Mouse (Mus musculus) MEL (cell line): ENCODE measurements at regions not wholly inside any gene's neighbourhood (a gene's known extent, or its start where the extent isn't known, plus 50 kb on each side); places are given as distances from the start of the nearest gene placed in this dataset.

Experiments used
- DNase-seq: peaks from one replicate; pipeline ENCODE4 v3.0.0; 2011; ENCODE audit warnings: low read depth, low spot score
- H3K27ac ChIP-seq: 2 replicates; pipeline ENCODE4 v1.5.1; 2012; ENCODE audit warnings: low read depth, mild to moderate bottlenecking, control low read depth, low read length, moderate library complexity; ENCODE audit not compliant: control insufficient read depth
- H3K27me3 ChIP-seq, 2 experiments: fragments of 150-350 bp in 1 of 2; sonication (generic) in 1 of 2; 2 replicates each; pipeline ENCODE4 v1.6.1; 2012; ENCODE audit warnings: low read length in 2 of 2, mild to moderate bottlenecking in 2 of 2, improper control_type of control experiment in 1 of 2, moderate library complexity in 1 of 2; ENCODE audit not compliant: insufficient read depth in 2 of 2, control insufficient read depth in 1 of 2
- H3K36me3 ChIP-seq, 2 experiments: 2 replicates each; pipeline ENCODE4 v1.6.1; 2012 to 2014; ENCODE audit warnings: low read length in 2 of 2, improper control_type of control experiment in 1 of 2, inconsistent platforms in 1 of 2, mild to moderate bottlenecking in 1 of 2; ENCODE audit not compliant: insufficient read depth in 2 of 2, control insufficient read depth in 1 of 2
- H3K4me1 ChIP-seq, 2 experiments: fragments of 150-350 bp in 1 of 2; sonication (generic) in 1 of 2; 2 replicates each; pipeline ENCODE4 v1.6.1; 2012; ENCODE audit warnings: low read length in 2 of 2, improper control_type of control experiment in 1 of 2, mild to moderate bottlenecking in 1 of 2; ENCODE audit not compliant: insufficient read depth in 2 of 2, control insufficient read depth in 1 of 2
- H3K4me3 ChIP-seq, 2 experiments: fragments of 150-350 bp in 1 of 2; sonication (generic) in 1 of 2; 2 replicates each; pipeline ENCODE4 v1.5.1; 2012; ENCODE audit warnings: low read depth in 2 of 2, low read length in 2 of 2, mild to moderate bottlenecking in 2 of 2, moderate library complexity in 2 of 2, control low read depth in 1 of 2, improper control_type of control experiment in 1 of 2; ENCODE audit not compliant: control insufficient read depth in 1 of 2, insufficient read depth in 1 of 2
- H3K79me2 ChIP-seq: 2 replicates; pipeline ENCODE4 v1.6.1; 2012; ENCODE audit warnings: mild to moderate bottlenecking, low read length, moderate library complexity; ENCODE audit not compliant: control insufficient read depth, poor library complexity, insufficient read depth
- H3K9ac ChIP-seq: 2 replicates; pipeline ENCODE4 v1.6.1; 2012; ENCODE audit warnings: low read depth, mild to moderate bottlenecking, control low read depth, low read length, moderate library complexity; ENCODE audit not compliant: control insufficient read depth, poor library complexity, severe bottlenecking
- H3K9me3 ChIP-seq: fragments of 150-350 bp; sonication (generic); replicated peaks from 2 replicates; pipeline ENCODE4 v1.6.1; 2012; ENCODE audit warnings: mild to moderate bottlenecking, low read length, improper control_type of control experiment, moderate library complexity; ENCODE audit not compliant: insufficient read depth
- BHLHE40 ChIP-seq: IDR thresholded peaks from 2 replicates; pipeline ENCODE4 v1.6.1; 2012; ENCODE audit warnings: low read depth, mild to moderate bottlenecking, inconsistent platforms, low read length, improper control_type of control experiment, borderline replicate concordance
- CHD2 ChIP-seq: IDR thresholded peaks from 2 replicates; pipeline ENCODE4 v1.6.1; 2011; ENCODE audit warnings: low read length, improper control_type of control experiment
- CTCF ChIP-seq, 3 experiments: IDR thresholded peaks in 2 of 3; conservative IDR thresholded peaks in 1 of 3; 2 replicates each; pipeline ENCODE4 v1.5.1; 2011 to 2012; ENCODE audit warnings: low read length in 3 of 3, low read depth in 2 of 3, mild to moderate bottlenecking in 2 of 3, improper control_type of control experiment in 1 of 3, inconsistent platforms in 1 of 3, mixed read lengths in 1 of 3, moderate library complexity in 1 of 3; ENCODE audit not compliant: control insufficient read depth in 1 of 3, insufficient read depth in 1 of 3, poor library complexity in 1 of 3, severe bottlenecking in 1 of 3
- ELF1 ChIP-seq: IDR thresholded peaks from 2 replicates; pipeline ENCODE4 v1.6.1; 2014; ENCODE audit warnings: low read depth, mild to moderate bottlenecking, inconsistent platforms, low read length, improper control_type of control experiment, moderate library complexity
- EP300 ChIP-seq, 2 experiments: IDR thresholded peaks; 2 replicates each; pipeline ENCODE4 v1.6.1; 2011; ENCODE audit warnings: improper control_type of control experiment in 2 of 2, low read length in 2 of 2, low read depth in 1 of 2, mild to moderate bottlenecking in 1 of 2
- ETS1 ChIP-seq: IDR thresholded peaks from 2 replicates; pipeline ENCODE4 v1.6.1; 2012; ENCODE audit warnings: low read depth, mild to moderate bottlenecking, inconsistent platforms, low read length, improper control_type of control experiment, moderate library complexity
- GABPA ChIP-seq: IDR thresholded peaks from 2 replicates; pipeline ENCODE4 v1.6.1; 2012; ENCODE audit warnings: low read depth, mild to moderate bottlenecking, inconsistent platforms, low read length, improper control_type of control experiment, moderate library complexity
- GATA1 ChIP-seq: IDR thresholded peaks from 2 replicates; pipeline ENCODE4 v1.6.1; 2011; ENCODE audit warnings: low read depth, low read length, improper control_type of control experiment
- HCFC1 ChIP-seq: IDR thresholded peaks from 2 replicates; pipeline ENCODE4 v1.6.1; 2012; ENCODE audit warnings: low read depth, mild to moderate bottlenecking, inconsistent platforms, low read length, improper control_type of control experiment, moderate library complexity
- JUND ChIP-seq: IDR thresholded peaks from 2 replicates; pipeline ENCODE4 v1.6.1; 2011; ENCODE audit warnings: low read depth, mild to moderate bottlenecking, improper control_type of control experiment, low read length
- MEF2A ChIP-seq: IDR thresholded peaks from 2 replicates; pipeline ENCODE4 v1.6.1; 2014; ENCODE audit warnings: low read depth, mild to moderate bottlenecking, inconsistent platforms, low read length, improper control_type of control experiment; ENCODE audit not compliant: poor library complexity, insufficient replicate concordance, severe bottlenecking; ENCODE audit errors: extremely low read depth
- MXI1 ChIP-seq: IDR thresholded peaks from 2 replicates; pipeline ENCODE4 v1.6.1; 2011; ENCODE audit warnings: mild to moderate bottlenecking, low read depth, low read length, improper control_type of control experiment
- MYB ChIP-seq: IDR thresholded peaks from 2 replicates; pipeline ENCODE4 v1.6.1; 2011; ENCODE audit warnings: mild to moderate bottlenecking, low read depth, low read length, improper control_type of control experiment
- MYC ChIP-seq: IDR thresholded peaks from 2 replicates; pipeline ENCODE4 v1.6.1; 2011; ENCODE audit warnings: low read depth, mild to moderate bottlenecking, low read length, improper control_type of control experiment, moderate library complexity
- NRF1 ChIP-seq: IDR thresholded peaks from 2 replicates; pipeline ENCODE4 v1.6.1; 2014; ENCODE audit warnings: low read depth, mild to moderate bottlenecking, inconsistent platforms, low read length, improper control_type of control experiment, moderate library complexity; ENCODE audit not compliant: poor library complexity, insufficient read depth, severe bottlenecking
- RAD21 ChIP-seq: IDR thresholded peaks from 2 replicates; pipeline ENCODE4 v1.6.1; 2011; ENCODE audit warnings: mild to moderate bottlenecking, low read depth, low read length, improper control_type of control experiment
- RCOR1 ChIP-seq: IDR thresholded peaks from 2 replicates; pipeline ENCODE4 v1.6.1; 2012; ENCODE audit warnings: low read depth, mild to moderate bottlenecking, inconsistent platforms, low read length, improper control_type of control experiment
- TAL1 ChIP-seq: IDR thresholded peaks from 2 replicates; pipeline ENCODE4 v1.6.1; 2012; ENCODE audit warnings: mild to moderate bottlenecking, inconsistent platforms, low read length, moderate library complexity, mixed read lengths
- TCF12 ChIP-seq: IDR thresholded peaks from 2 replicates; pipeline ENCODE4 v1.6.1; 2014; ENCODE audit warnings: low read depth, mild to moderate bottlenecking, inconsistent platforms, low read length, improper control_type of control experiment, moderate library complexity
- USF2 ChIP-seq, 2 experiments: IDR thresholded peaks; 2 replicates each; pipeline ENCODE4 v1.6.1; 2011 to 2012; ENCODE audit warnings: improper control_type of control experiment in 2 of 2, low read length in 2 of 2, borderline replicate concordance in 1 of 2, inconsistent platforms in 1 of 2, low read depth in 1 of 2, mild to moderate bottlenecking in 1 of 2; ENCODE audit not compliant: insufficient read depth in 1 of 2
- ZC3H11A ChIP-seq: IDR thresholded peaks from 2 replicates; pipeline ENCODE4 v1.6.1; 2012; ENCODE audit warnings: low read depth, mild to moderate bottlenecking, inconsistent platforms, low read length, improper control_type of control experiment
- ZNF384 ChIP-seq: IDR thresholded peaks from 2 replicates; pipeline ENCODE4 v1.6.1; 2012; ENCODE audit warnings: low read depth, mild to moderate bottlenecking, inconsistent platforms, low read length, improper control_type of control experiment

GRCm38 (mm10) chrX:128063065-128063464 is 326.7 kb upstream of the Cldn34c4 start:
- H3K79me2 ChIP-seq: no peaks in the 10 kb centered on the region
- H3K36me3 ChIP-seq: no peaks in the 10 kb centered on the region
- DNase-seq: no peak
- 0 out of 2 replicates have a peak, but pooled peaks have one; percentile 24 for TF ChIP-seq ZNF384
- TF ChIP-seq RAD21: peak; percentile 56
- TF ChIP-seq ZC3H11A: 0 out of 2 replicates have a peak, but pooled peaks have one; percentile 5
- TF ChIP-seq MXI1: no peak
- peak in 1 of 3 experiments; percentile 25; a peak in 1 of 6 replicates for TF ChIP-seq CTCF (IDR thresholded peaks at IDR 0.05 in 2 of 3, conservative IDR thresholded peaks at IDR 0.05 in 1 of 3; ENCODE audit: control insufficient read depth in 1 of 3, insufficient read depth in 1 of 3, low read depth in 2 of 3, low read length in 3 of 3, poor library complexity in 1 of 3, severe bottlenecking in 1 of 3)
- H3K27ac ChIP-seq: no peak overlapping the region
- no peaks in the 10 kb centered on the region for H3K9me3 ChIP-seq
- no peaks in the 10 kb centered on the region for H3K4me1 ChIP-seq
- no peak overlapping the region for H3K9ac ChIP-seq
- no peaks in the 10 kb centered on the region for H3K27me3 ChIP-seq
- no peak overlapping the region for H3K4me3 ChIP-seq

GRCm38 (mm10) chrX:128046162-128046561 is 309.8 kb upstream of the Cldn34c4 start:
- Histone ChIP-seq H3K9me3 (no peaks in the 10 kb centered on the region), H3K27ac (no peak overlapping the region), H3K79me2 (no peaks in the 10 kb centered on the region), H3K9ac (no peak overlapping the region), H3K4me1 (peaks cover 0 to 2% of the 10 kb centered on the region in 2 experiments; a peak in 1 of 4 replicates), H3K36me3 (peaks cover 0 to 5% of the 10 kb centered on the region in 2 experiments; a peak in 1 of 4 replicates), H3K4me3 (no peak overlapping the region), H3K27me3 (no peaks in the 10 kb centered on the region)
- TF ChIP-seq TCF12 (peak; percentile 95), USF2 (IDR thresholded peaks at IDR 0.05; ENCODE audit: borderline replicate concordance in 1 of 2, insufficient read depth in 1 of 2, low read depth in 1 of 2, low read length in 2 of 2) (no peak), MYC (no peak), HCFC1 (no peak), BHLHE40 (no peak), RCOR1 (peak; percentile 94), NRF1 (no peak), ETS1 (peak; percentile 57), JUND (no peak), ELF1 (0 out of 2 replicates have a peak, but pooled peaks have one; percentile 20), GATA1 (peak; percentile 93), MYB (no peak), GABPA (no peak), ZNF384 (peak; percentile 55; the same call in 1 of the 2 replicates), MEF2A (no peak), CHD2 (no peak), TAL1 (peak; percentile 59), EP300 (IDR thresholded peaks at IDR 0.05; ENCODE audit: low read depth in 1 of 2, low read length in 2 of 2) (peak; percentile 92 to 93)
- peak; percentile 66 for DNase-seq
